Mouse (Mus musculus): ENCODE results near the gene Smyd3.
"Not testable (repeated sequence)": the region's sequence is repeated elsewhere in the genome, so short reads cannot be mapped to it uniquely, and the experiment has no call there.

Gene Smyd3

GRCm38 (mm10) chr1:179371191-179371590 is 146.7 kb downstream of the Smyd3 start:
- DNase-seq: no peak

GRCm38 (mm10) chr1:179368426-179369010 is 149.3 kb downstream of the Smyd3 start:
- no peak for DNase-seq

GRCm38 (mm10) chr1:179361481-179362466 is 156.1 kb downstream of the Smyd3 start:
- no peak for DNase-seq

GRCm38 (mm10) chr1:179357111-179357510 is 160.7 kb downstream of the Smyd3 start:
- no peak for DNase-seq

- DNase-seq: no peak
These were observed 163.6 kb downstream of the Smyd3 start for GRCm38 (mm10) chr1:179354250-179354649.

GRCm38 (mm10) chr1:179345318-179345925 is 172.4 kb downstream of the Smyd3 start:
- no peak for DNase-seq

- no peak for DNase-seq
These were observed 174.4 kb downstream of the Smyd3 start for GRCm38 (mm10) chr1:179343426-179343825.

GRCm38 (mm10) chr1:179341589-179341988 is 176.3 kb downstream of the Smyd3 start:
- DNase-seq: no peak

GRCm38 (mm10) chr1:179339066-179339465 is 178.8 kb downstream of the Smyd3 start:
- no peak for DNase-seq

GRCm38 (mm10) chr1:179337529-179337928 is 180.3 kb downstream of the Smyd3 start:
- no peak for DNase-seq

GRCm38 (mm10) chr1:179326965-179327308 is 190.9 kb downstream of the Smyd3 start:
- no peak for DNase-seq

GRCm38 (mm10) chr1:179326262-179326964 is 191.4 kb downstream of the Smyd3 start:
- DNase-seq: no peak

GRCm38 (mm10) chr1:179324271-179324670 is 193.6 kb downstream of the Smyd3 start:
- no peak for DNase-seq

- DNase-seq: no peak
These were observed 204.2 kb downstream of the Smyd3 start for GRCm38 (mm10) chr1:179313618-179314017.

- DNase-seq: no peak
These were observed 208.4 kb downstream of the Smyd3 start for GRCm38 (mm10) chr1:179309487-179309886.

- DNase-seq: no peak
These were observed 215.2 kb downstream of the Smyd3 start for GRCm38 (mm10) chr1:179302446-179303230.

GRCm38 (mm10) chr1:179295626-179296025 is 222.2 kb downstream of the Smyd3 start:
- no peak for DNase-seq

- no peak for DNase-seq
These were observed 224.0 kb downstream of the Smyd3 start for GRCm38 (mm10) chr1:179293772-179294353.

GRCm38 (mm10) chr1:179290181-179290580 is 227.7 kb downstream of the Smyd3 start:
- DNase-seq: not testable (repeated sequence)

GRCm38 (mm10) chr1:179289744-179290143 is 228.1 kb downstream of the Smyd3 start:
- DNase-seq: no peak

- no peak for DNase-seq
These were observed 231.1 kb downstream of the Smyd3 start for GRCm38 (mm10) chr1:179286748-179287147.

GRCm38 (mm10) chr1:179282821-179283220 is 235.0 kb downstream of the Smyd3 start:
- no peak for DNase-seq

All from lung, postnatal 4 days (tissue).